Mouse (Mus musculus) brain, embryonic 14.5 days (tissue): ENCODE measurements around the gene Cyba. TPM values are rescaled to one million over a fixed set of nuclear protein-coding genes. Genes with fewer than 3 reads are reported as not detected.
A peak's percentile ranks its signal among the peaks of the same experiment; 100 is the strongest.

Experiments
- DNase-seq: peaks from one replicate; pipeline ENCODE4 v3.0.0-alpha.2; 2011; ENCODE audit warnings: low read depth
- CTCF ChIP-seq: fragments of 200-500 bp; IDR thresholded peaks from 2 replicates; pipeline ENCODE4 v1.5.1; 2012; ENCODE audit warnings: inconsistent platforms, mild to moderate bottlenecking, moderate library complexity, borderline replicate concordance; ENCODE audit not compliant: insufficient read depth, insufficient read length; ENCODE audit errors: extremely low read depth
- POLR2A ChIP-seq: fragments of 200-500 bp; IDR thresholded peaks from 2 replicates; pipeline ENCODE4 v1.6.1; 2012; ENCODE audit warnings: mild to moderate bottlenecking, inconsistent platforms, borderline replicate concordance; ENCODE audit not compliant: poor library complexity, insufficient read depth, insufficient read length, severe bottlenecking; ENCODE audit errors: extremely low read depth
- polyA plus RNA-seq: library from polyadenylated mRNA; depleted of rRNA; stranded (reverse); fragments of >200 nt; gene quantifications from 2 replicates; pipeline ENCODE4 v1.2.3, GENCODE M21; 2012; rRNA removed

Gene Cyba
- 22.3 and 25.7 TPM in 2 replicates for polyA plus RNA-seq

DNA sequence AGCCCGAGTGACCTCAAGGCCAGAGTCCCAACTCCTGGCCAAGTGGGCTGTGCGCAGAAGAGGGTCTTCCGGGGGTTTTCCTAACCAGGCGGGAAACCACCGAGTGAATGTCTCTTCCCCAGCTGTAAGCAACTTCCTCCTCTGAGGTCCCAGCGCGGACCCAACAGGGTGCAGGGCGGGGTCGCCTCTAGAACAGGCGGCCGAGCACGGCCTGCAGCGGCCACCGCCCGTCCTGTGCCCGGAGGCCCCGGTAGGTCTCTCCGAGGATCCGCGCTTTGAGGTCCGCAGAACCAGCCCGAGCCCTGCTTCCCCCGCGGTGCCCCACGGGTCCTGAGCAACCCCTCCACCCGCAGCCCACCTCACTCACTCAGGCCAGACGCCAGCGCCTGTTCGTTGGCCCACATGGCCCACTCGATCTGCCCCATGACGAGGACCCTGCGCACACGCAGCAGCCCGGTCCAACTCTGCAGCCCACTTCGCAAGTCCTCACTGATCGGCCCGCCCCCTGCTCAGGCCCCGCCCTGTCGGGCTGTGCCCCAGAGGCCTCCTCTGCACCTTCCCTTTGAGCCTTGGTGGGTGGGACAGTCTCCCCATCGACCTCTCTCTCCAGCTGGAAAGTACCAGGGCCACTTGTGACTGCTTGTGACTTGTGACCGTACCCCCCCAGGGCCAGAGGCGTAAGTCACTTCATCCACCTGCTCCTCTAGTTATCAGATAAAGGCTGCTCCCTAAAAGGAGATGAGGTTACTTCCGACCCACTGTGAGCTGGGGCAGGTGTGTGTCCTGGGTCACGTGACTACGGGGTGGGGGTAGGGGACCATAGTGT is at the start of gene Cyba:
TSS of gene Cyba (minus strand) at position 488 of the 826 bp plus-strand sequence.
- DNase-seq: peak; percentile 56
- no peak for TF ChIP-seq POLR2A
- TF ChIP-seq CTCF: no peak

DNA sequence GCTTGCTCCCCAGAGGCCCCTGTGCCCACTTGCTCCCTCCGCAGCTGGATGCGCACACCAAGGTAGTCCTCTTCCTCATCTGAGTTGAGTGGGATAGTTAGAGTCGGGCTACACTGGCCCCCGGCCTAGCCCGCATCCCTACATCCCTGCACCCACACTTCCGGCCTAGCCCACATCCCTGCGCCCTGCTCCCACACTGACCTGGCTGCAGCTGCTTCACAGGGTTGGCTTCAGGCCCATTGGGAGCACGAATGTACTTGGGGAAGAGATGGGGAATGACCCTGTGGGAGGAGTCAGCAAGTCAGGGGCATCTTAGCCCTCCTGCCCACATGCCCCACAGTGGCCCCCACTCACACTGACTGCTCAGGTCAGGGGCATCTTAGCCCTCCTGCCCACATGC is 49.7 kb upstream of the Cyba start:
- no peak for DNase-seq
- TF ChIP-seq CTCF (no peak), POLR2A (no peak)

DNA sequence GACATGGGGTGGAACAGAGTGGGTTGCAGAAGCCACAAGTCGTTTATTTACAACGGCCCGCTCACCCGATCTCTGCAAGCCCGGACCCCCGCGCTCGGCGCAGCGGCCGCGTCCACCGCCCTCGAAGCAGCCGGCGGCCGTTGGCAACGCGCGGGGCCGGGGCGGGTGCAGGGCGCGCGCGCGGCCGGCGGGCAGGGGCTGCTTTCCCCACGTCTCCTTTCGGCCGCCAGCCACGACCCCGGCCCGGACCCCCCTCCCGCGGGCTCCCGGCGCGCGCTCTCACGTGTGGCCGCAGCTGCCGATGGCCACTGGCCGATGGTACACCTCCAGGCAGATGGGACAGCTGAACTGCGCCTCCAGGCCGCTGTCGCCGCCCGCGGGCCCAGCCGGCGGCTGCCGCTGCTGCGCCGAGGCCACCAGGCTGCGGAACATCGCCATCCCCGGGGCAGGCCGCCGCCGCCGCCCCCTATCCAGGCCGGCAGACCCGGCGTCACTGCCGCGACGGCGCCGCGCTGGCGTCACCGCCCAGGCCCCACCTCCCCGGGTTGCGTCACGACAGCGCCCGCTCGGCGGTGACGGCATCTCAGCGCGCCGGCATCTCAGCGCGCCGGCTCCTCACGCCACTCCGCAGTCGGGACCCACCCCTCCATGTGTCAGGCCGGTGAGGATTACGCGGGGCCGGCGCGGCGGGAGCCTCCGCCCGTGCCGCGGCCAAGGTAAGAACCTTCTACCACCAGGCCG is 43.0 kb upstream of the Cyba start, which contains the start of the genes Rnf166 and Ctu2:
TSS of gene Rnf166 (minus strand) at position 485 of the 741 bp plus-strand sequence.
TSS of gene Ctu2 (plus strand) at position 564 of the 741 bp plus-strand sequence.
- no peak for TF ChIP-seq CTCF
- peak; percentile 97 for TF ChIP-seq POLR2A
- DNase-seq: peak; percentile 96

DNA sequence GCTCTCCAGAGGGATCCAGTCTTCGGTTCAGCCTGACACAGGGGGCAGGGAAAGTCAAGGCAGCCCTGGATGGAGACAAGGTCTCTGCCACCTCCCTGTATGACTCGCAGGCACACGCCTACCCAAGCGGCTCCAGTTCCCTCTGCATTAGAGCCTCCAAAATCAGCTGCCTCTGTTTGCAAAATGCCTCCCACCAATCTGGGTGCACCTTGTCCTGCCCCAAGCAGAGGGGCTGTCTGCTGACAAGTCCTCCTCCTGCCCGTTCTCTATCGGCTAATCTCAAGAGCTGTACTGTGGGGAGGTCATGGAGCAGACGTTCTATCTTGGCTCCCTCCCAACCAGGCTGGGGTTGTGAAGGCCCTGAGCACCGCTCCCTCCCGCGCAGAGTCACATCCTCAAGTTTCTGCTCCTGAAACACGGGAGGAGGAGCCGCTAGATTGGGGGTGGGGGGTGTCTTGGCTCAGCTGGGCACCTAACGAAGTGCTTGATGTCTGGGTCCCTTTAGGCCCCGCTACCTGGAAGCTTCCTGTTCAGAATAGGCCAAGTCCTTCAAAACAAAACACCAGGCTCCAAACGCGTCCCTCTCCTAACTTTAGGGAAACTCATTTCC is 42.3 kb upstream of the Cyba start:
- peak; percentile 22 for DNase-seq
- TF ChIP-seq CTCF: no peak
- TF ChIP-seq POLR2A: no peak

DNA sequence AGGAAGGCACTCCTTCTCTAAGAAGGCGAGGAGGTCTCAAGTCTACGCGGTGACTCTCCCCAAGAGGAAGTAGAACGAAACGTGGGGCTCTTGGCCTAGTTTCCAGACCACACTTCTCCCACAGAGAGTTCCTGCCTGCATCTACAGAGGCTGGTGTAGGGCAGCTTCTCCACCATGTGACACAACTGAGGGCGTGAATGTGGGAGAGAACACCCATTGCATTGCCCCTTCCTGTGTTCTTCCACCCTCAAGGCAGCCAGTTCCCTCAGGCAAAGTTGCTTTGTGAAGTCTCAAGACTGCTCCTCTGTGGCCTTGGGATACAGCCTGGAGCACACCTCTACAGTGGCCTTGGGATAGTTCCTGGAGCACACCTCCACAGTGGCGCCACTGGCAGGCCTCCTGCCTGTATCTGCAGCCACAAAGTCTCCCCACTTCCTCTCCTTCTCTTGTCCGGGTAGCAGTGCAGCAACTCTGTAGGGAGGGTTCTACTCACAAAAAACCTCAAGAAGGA is 41.2 kb upstream of the Cyba start:
- no peak for DNase-seq
- TF ChIP-seq CTCF (no peak), POLR2A (no peak)

DNA sequence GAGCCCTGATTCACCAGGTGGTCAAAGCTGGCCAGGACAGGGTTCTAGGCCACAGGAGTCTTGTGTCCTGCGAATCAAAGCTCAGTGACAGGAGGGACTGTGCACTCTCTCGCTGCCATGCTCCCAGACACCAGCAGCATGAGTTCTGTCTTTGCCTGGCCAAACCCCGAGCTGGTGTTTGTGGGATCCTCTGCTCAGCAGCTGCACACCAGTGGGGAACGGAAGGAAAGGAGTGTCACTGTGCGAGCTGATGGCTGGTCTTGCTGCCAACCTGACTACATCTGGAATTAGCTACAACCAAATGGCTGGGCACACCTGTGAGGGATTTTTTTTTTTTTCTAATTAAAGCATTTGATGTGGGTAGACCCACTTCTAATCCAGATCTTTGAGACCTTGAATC is 38.0 kb upstream of the Cyba start:
- TF ChIP-seq CTCF (no peak), POLR2A (no peak)
- no peak for DNase-seq

DNA sequence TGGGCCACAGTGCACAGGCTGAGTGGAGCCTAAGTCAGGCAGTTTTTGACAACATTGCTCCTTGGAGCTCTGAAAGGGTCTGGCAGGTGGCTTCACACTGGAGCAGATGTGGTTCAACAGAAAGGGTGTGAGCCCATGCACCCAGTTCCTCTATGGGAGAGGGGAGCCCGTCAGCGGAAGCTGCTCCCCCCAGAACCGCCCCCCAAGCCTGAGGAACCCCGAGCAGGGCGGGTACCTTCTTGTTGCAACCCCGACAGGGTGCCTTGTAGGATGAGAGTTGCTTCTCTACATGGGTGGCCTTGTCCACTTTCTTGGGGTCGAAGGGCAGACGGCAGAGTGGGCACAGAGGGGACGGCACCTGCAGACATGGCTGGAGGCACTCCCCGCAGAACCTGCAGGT is 37.2 kb upstream of the Cyba start:
- no peak for DNase-seq
- TF ChIP-seq POLR2A (no peak), CTCF (no peak)

DNA sequence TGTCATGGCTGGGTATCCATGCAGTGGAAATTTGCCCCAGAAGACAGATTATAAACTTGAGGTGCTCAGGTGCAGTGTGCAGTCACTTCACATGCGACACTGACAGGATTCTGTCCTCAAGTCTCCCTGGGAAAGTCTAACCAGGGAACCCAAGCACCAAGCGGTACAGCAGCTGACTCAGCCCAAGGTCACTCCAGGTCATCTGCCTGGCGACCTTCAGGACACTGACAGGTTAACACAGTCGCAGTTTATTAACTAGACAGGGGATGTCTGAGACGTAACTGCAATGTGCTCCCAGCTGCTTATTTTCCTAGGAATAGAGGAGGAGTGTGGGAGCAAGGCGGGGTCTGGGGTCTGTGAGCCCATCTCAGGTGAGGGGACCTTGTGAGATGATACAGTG is 36.7 kb upstream of the Cyba start:
- no peak for TF ChIP-seq POLR2A
- no peak for TF ChIP-seq CTCF
- no peak for DNase-seq

DNA sequence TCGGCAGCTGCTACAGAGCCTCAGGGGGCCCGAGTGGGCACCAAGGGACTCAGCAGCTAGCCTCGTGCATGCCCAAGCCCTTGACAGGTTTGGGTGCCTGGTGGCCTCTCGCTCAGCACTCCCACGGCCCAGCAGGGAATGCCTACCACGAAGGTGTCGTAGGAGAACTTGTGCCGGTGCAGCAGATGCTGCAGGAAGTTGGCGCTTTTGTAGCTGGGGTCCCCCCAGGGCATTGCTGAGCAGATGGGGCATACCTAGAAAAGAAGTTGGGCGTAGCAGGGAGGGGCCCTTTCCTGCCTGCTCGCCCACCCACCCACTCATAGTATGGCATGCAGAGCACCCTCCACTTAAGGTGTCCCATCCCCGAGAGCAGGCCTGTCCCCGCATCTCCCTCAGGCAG is 35.1 kb upstream of the Cyba start:
- DNase-seq: no peak
- no peak for TF ChIP-seq CTCF
- TF ChIP-seq POLR2A: no peak

DNA sequence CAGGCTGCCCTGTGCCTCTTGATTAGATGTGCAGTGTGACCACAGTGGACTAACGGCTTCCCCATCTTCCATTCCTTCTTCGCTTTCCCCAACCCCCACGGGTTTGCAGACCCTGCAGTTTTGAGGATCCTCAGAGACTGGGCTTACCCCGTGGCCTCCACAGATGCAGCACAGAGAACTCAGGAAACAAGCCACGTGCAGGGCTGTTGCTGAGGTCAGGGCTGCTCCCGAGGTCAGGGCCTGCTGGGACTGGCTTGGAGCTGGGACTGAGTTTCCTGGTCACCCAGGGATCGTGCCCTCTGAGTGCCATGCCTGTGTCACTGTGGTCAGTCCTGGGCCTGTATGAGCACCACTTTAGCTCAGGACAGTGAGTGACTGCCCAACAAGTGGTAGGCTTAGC is 32.3 kb upstream of the Cyba start:
- no peak for DNase-seq
- no peak for TF ChIP-seq POLR2A
- no peak for TF ChIP-seq CTCF

DNA sequence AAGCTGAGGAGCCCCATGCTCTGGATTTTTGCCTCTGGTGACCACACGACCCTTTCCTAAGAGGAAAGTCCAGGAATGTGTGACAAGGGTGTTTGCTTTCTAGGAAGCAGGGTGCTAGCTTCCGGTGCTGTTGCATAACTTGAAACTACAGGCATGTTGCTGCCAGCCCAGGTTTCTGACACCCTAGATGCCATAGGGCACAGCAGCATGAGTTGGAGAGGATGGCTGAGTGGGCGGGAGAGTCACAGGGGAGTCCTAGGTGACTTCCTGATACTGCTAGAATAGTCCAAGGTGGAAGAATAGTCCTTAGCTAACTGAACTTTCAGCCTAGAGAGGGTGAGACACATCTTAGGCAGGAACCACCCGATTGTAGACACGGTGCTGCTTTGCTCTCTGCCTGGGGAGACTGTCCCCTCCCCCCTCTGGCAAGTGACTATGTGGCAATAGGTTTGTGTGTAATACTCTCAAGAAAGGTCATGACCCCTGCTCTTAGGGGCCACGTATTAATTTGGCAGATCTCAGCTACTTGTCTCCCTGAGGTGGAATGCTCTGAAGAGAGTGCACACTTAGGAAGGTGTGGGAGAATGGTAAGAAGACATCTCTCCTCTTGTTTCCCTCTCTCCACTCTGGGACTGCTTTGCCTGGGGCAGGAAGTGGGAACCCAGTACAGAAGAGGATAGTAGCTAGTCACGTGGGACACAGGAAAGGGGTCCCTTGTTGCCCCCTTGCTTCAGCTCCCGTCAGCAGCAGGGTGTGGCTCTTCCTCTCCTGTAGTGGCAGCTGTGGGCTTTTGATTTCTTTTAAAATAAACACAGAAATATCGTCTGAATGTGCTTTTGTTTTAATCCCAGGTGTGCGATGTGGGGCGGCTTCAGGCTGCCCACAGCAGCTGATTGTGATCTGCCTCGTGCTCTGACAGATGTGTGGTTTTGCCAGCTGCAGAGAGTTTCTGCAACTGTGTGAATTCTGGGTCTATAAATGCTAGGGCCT is 31.2 kb upstream of the Cyba start:
- TF ChIP-seq CTCF: no peak
- no peak for TF ChIP-seq POLR2A

DNA sequence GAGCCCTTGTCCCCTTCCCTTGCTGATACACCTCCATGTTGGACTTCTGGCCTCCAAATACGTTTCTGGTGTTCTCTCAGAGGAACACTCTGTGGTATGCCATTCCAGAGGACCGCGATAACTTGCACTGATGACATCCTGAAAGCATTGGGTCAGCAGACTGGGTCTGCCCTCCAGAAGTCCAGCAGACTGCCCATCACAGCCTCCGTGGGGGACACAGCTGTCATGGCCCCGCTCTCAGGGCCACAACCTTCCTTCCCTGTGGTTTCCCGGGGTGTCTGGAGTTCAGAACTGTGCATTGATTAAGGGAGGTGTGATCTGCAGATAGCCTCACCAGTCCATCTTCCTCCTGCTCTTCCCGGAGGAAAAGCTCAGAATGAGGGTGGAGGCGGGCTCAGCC is 29.8 kb upstream of the Cyba start:
- no peak for DNase-seq
- TF ChIP-seq CTCF: no peak
- no peak for TF ChIP-seq POLR2A

More for the DNA sequence above, 31.2 kb upstream of the Cyba start:
- DNase-seq: no peak
